Mouse (Mus musculus) erythroblast, embryonic 14.5 days (primary cell): ENCODE results near the gene Dpep3.

Experiments
- GATA1 ChIP-seq: IDR thresholded peaks from 2 replicates; pipeline ENCODE4 v1.6.1; 2012; ENCODE audit warnings: low read length, inconsistent platforms, mixed read lengths
- TAL1 ChIP-seq: IDR thresholded peaks from 3 replicates; pipeline ENCODE4 v1.6.1; 2012; ENCODE audit warnings: low read length, inconsistent platforms, mixed read lengths

DNA sequence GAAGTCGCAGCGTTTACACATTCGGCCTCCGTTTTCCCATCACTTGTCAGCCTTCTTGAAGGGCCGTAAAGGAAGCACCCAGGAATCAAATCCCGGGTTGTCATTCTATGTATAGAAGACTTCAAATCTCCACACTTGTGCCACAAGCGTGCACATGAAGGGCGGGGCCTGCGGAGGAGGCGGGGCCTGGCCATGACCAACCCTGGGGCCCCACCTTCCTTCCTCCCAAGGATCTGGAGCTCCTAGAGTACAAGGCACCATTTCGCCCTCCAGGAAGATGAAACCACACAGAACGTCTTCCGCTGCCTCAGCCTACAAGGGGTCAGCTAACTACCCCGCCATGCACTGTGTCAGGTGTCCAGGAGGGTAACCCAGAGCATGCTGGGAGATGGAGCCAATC is 18.1 kb downstream of the Dpep3 start:
- TF ChIP-seq GATA1 (no peak), TAL1 (no peak)
